Mouse (Mus musculus) midbrain, embryonic 14.5 days (tissue): ENCODE measurements around the gene Tbl1xr1. TPM values are rescaled to one million over a fixed set of nuclear protein-coding genes. Genes with fewer than 3 reads are reported as not detected.

ENCODE experiments used
- ATAC-seq: fragments of 200-750 bp; cut with Nextera tagmentation; 2 replicates; pipeline ENCODE4 v1.8.0; 2017; ENCODE audit warnings: moderate number of reproducible peaks, moderate library complexity; ENCODE audit not compliant: low FRiP score, low TSS enrichment
- DNase-seq: peaks from one replicate; pipeline ENCODE4 v3.0.0-alpha.2; 2015
- H3K27ac ChIP-seq: fragments of 300-500 bp; sonication (generic); replicated peaks from 2 replicates; pipeline ENCODE4 v1.5.1; 2014; ENCODE audit warnings: mild to moderate bottlenecking, low read depth, low read length, moderate library complexity
- H3K27me3 ChIP-seq: fragments of 300-500 bp; sonication (generic); 2 replicates; pipeline ENCODE4 v1.6.1; 2014; ENCODE audit warnings: low read length, control low read depth, mixed read lengths; ENCODE audit not compliant: control insufficient read depth, insufficient read depth
- H3K36me3 ChIP-seq: fragments of 300-500 bp; sonication (generic); 2 replicates; pipeline ENCODE4 v1.6.1; 2014; ENCODE audit warnings: low read length, control low read depth; ENCODE audit not compliant: control insufficient read depth, insufficient read depth
- H3K4me1 ChIP-seq: fragments of 300-500 bp; sonication (generic); 2 replicates; pipeline ENCODE4 v1.6.1; 2014; ENCODE audit warnings: mild to moderate bottlenecking, antibody characterized with exemption, low read length, control low read depth; ENCODE audit not compliant: control insufficient read depth, insufficient read depth
- H3K4me2 ChIP-seq: fragments of 300-500 bp; sonication (generic); 2 replicates; pipeline ENCODE4 v1.6.1; 2014; ENCODE audit warnings: mild to moderate bottlenecking, low read length, moderate library complexity
- H3K4me3 ChIP-seq: fragments of 300-500 bp; sonication (generic); replicated peaks from 2 replicates; pipeline ENCODE4 v1.5.1; 2014; ENCODE audit warnings: low read depth, low read length
- H3K9ac ChIP-seq: fragments of 300-500 bp; sonication (generic); replicated peaks from 2 replicates; pipeline ENCODE4 v1.6.1; 2014; ENCODE audit warnings: mild to moderate bottlenecking, low read length, moderate library complexity
- H3K9me3 ChIP-seq: fragments of 300-500 bp; sonication (generic); 2 replicates; pipeline ENCODE4 v1.6.1; 2016; ENCODE audit warnings: low read length, control low read depth, mixed read lengths; ENCODE audit not compliant: control insufficient read depth
- WGBS: fragments of 180-500 bp; shearing (Covaris S2); extraction: QIAGEN DNeasy Blood & Tissue Kit; methylation state at CpG from one replicate; pipeline ENCODE4 v1.1.7; 2014; 5-methylcytosine and 5-hydroxymethylcytosine counted together
- polyA plus RNA-seq: library from polyadenylated mRNA; unstranded; fragments of >200 nt; fragmentation: Nextera tagmentation; extraction: Ambion mirVana; gene quantifications from 2 replicates; pipeline ENCODE4 v1.2.1, GENCODE M21; 2014

Tbl1xr1 gene
- polyA plus RNA-seq, 1 experiment from 2014 or later = 26.2 TPM

DNA sequence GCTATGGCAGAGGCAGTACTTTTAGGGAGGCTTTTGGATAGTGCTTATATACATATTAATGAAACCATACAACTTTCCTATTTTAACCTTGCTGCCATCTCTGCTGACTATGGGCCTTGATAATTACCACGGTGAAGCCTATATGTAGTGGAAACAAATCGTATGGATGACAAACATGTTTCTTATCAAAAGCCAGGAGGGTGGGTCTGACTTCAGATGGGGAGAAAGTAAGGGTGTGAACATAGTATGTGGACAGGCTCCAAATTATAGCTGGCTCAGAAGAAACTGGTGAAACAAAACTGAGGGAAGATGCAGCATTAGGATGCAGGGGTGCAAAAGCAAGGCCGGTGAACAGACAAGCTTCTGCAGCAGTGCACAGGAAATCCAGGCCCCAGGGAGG lies 151.6 kb downstream of the Tbl1xr1 start:
- Histone ChIP-seq H3K9me3 (no peaks in the 10 kb centered on the region), H3K27me3 (no peaks in the 10 kb centered on the region), H3K4me1 (peaks cover 3% of the 10 kb centered on the region; the same call in 1 of the 2 replicates), H3K9ac (no peak overlapping the region), H3K27ac (no peak overlapping the region), H3K36me3 (no peaks in the 10 kb centered on the region), H3K4me2 (no peak overlapping the region), H3K4me3 (no peak overlapping the region)
- DNase-seq (no peak), ATAC-seq (no peak)
- 90% methylated on average over 3 of the region's 3 CpGs for WGBS

DNA sequence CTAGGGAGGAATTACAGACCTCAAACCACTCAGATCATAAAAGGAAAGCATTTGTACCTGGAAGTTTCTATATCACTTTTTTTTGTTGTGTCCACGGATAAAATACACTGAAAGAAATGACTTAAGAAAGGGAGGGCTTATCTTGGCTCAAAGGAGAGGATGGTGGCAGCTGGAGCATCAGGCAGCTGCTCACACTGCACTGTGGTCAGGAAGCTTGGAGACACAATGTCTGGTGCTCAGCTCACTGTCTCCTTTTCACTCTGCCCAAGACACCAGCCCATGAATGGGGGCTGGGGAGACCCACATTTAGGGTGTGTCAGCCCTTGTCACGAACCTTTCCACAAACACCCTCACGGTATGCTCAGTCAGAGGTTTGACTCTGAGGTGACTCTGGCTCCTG lies 154.2 kb downstream of the Tbl1xr1 start:
- no peak for DNase-seq
- ATAC-seq = no peak
- 67% methylated on average over 3 of the region's 3 CpGs for WGBS

DNA sequence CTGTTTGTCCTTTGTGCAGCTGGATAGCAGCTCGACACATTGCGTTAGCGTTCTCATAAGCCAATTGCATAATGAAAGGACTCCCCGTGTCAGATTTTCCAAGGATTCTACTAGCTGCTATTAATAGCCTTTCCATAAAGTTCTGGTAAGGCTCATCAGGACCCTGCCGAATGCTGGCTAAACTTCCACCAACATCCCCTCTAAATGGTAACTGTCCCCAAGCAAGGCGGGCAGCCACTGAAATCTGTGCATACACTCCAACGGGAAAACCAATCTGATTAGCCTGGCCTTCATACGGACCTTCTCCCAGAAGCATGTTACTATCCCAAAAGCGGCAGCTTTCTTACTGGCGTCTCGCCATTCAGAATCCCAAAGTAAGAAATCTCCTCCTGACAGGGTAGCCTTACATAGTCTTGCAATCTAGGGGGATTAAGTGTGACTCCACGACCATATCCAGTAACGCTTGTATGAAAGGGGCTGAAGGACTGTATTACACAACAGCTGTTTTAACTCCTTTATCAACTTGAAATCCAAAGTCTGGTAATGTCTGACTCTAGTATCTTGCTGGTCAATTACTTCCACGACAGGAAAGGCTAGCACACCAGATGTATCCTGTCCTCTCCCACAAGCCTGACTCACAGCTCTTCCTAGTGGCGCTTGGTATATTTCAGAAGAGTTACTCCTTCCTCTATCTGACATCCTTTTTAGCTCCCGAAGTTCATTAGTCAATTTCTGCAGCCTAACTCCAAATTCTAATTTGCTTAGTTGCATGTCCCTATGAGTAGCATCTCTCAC lies 161.9 kb downstream of the Tbl1xr1 start:
- no peaks in the 10 kb centered on the region for H3K27me3 ChIP-seq
- 0 out of 2 replicates have a peak, but pooled peaks cover 3% of the 10 kb centered on the region for H3K9me3 ChIP-seq
- no peak for DNase-seq
- 94% methylated on average over 16 of the region's 16 CpGs for WGBS
- no peak overlapping the region for H3K9ac ChIP-seq
- no peaks in the 10 kb centered on the region for H3K36me3 ChIP-seq
- no peak overlapping the region for H3K27ac ChIP-seq
- H3K4me1 ChIP-seq = no peaks in the 10 kb centered on the region
- no peak for ATAC-seq
- no peak overlapping the region for H3K4me3 ChIP-seq
- H3K4me2 ChIP-seq = no peak overlapping the region

More for the DNA sequence above, 154.2 kb downstream of the Tbl1xr1 start:
- Histone ChIP-seq H3K27ac (no peak overlapping the region), H3K4me3 (no peak overlapping the region), H3K9ac (no peak overlapping the region), H3K4me1 (peaks cover 3% of the 10 kb centered on the region; the same call in 1 of the 2 replicates), H3K4me2 (no peak overlapping the region), H3K27me3 (no peaks in the 10 kb centered on the region), H3K36me3 (no peaks in the 10 kb centered on the region), H3K9me3 (no peaks in the 10 kb centered on the region)
